Comparison of ENCODE assay signal across 8 mouse cellular contexts in the genomic region with DNA sequence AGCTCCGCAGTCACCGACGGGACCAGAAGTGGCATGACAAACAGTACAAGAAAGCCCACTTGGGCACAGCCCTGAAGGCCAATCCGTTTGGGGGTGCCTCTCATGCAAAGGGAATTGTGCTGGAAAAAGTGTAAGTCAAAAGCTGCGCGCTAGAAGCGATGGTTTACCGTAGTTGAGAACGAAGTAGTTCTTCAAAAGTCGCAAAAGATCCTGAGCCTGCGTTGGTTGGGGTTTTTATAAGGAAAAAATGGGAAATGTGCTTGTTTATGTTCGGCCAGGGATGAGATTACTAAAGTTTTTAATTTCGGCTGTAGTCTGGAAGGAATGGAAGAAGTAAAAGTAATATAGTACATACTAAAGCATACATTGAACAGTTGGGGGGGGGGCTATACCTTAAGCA. TPM values are rescaled to one million over a fixed set of nuclear protein-coding genes. Genes with fewer than 3 reads are reported as not detected.
DNase-seq lines count a peak whose midpoint lies in the region; ATAC-seq and TF ChIP-seq lines count a peak whose summit lies in the region.
"Not testable (repeated sequence)": the region's sequence is repeated elsewhere in the genome, so short reads cannot be mapped to it uniquely, and the experiment has no call there.

No protein-coding gene starts in this region.

- TF ChIP-seq CTCF in C2C12 (IDR thresholded peaks at IDR 0.05; ENCODE audit: control insufficient read depth, insufficient read depth, insufficient read length); cortical plate, adult 2 months (IDR thresholded peaks at IDR 0.05; ENCODE audit: extremely low read depth, insufficient read depth, low read length); heart, postnatal 0 days (IDR thresholded peaks at IDR 0.05; ENCODE audit: low read depth); kidney, adult 2 months (conservative IDR thresholded peaks at IDR 0.05; ENCODE audit: insufficient read depth, insufficient read length, low read depth, low read length): not testable (repeated sequence)

- H3K79me3 ChIP-seq in C2C12 (ENCODE audit: low read depth): peaks cover 11% of the 10 kb centered on the region

- H3K9ac ChIP-seq in forebrain, embryonic 13.5 days: peak overlapping the region; percentile 95
- peak overlapping the region; percentile 88 for H3K9ac ChIP-seq in heart, postnatal 0 days (replicated peaks; ENCODE audit: low read depth, low read length)
- peak overlapping the region; percentile 100 for H3K9ac ChIP-seq in liver, embryonic 11.5 days (ENCODE audit: low read depth, low read length)
- H3K9ac ChIP-seq in neural tube, embryonic 15.5 days (replicated peaks): peak overlapping the region; percentile 94

- H3K4me2 ChIP-seq in forebrain, embryonic 13.5 days: peak overlapping the region; percentile 63
- H3K4me2 ChIP-seq in heart, postnatal 0 days (ENCODE audit: low read depth, low read length): peak overlapping the region; percentile 80
- H3K4me2 ChIP-seq in liver, embryonic 11.5 days: peak overlapping the region; percentile 68
- H3K4me2 ChIP-seq in neural tube, embryonic 15.5 days: peak overlapping the region; percentile 75

- not testable (repeated sequence) for H3K27me3 ChIP-seq in C2C12 (ENCODE audit: control insufficient read depth, insufficient read depth, insufficient read length); forebrain, embryonic 13.5 days; heart, postnatal 0 days (ENCODE audit: control insufficient read depth, insufficient read depth, low read length); kidney, adult 2 months (replicated peaks; ENCODE audit: control insufficient read depth, insufficient read depth, low read length); liver, embryonic 11.5 days (replicated peaks; ENCODE audit: control insufficient read depth, insufficient read depth, low read length); midbrain, embryonic 10.5 days (ENCODE audit: low read depth, poor library complexity, severe bottlenecking); neural tube, embryonic 15.5 days (replicated peaks)

- not testable (repeated sequence) for TF ChIP-seq POLR2A in cortical plate, adult 2 months (IDR thresholded peaks at IDR 0.05; ENCODE audit: extremely low read depth, insufficient read depth, low read length); kidney, adult 2 months (IDR thresholded peaks at IDR 0.05; ENCODE audit: low read depth, low read length)

- H3K4me3 ChIP-seq in C2C12 (ENCODE audit: insufficient read depth, poor library complexity, severe bottlenecking): peak overlapping the region; percentile 84
- H3K4me3 ChIP-seq in cortical plate, adult 2 months (ENCODE audit: insufficient read depth, low read length): peak overlapping the region; percentile 84
- H3K4me3 ChIP-seq in forebrain, embryonic 13.5 days: peak overlapping the region; percentile 89
- H3K4me3 ChIP-seq in heart, postnatal 0 days (ENCODE audit: low read depth, low read length): peak overlapping the region; percentile 82
- peak overlapping the region; percentile 100 for H3K4me3 ChIP-seq in kidney, adult 2 months (ENCODE audit: insufficient read depth, low read depth, low read length)
- peak overlapping the region; percentile 94 for H3K4me3 ChIP-seq in liver, embryonic 11.5 days (ENCODE audit: low read depth, low read length)
- peak overlapping the region; percentile 87 for H3K4me3 ChIP-seq in midbrain, embryonic 10.5 days
- H3K4me3 ChIP-seq in neural tube, embryonic 15.5 days (replicated peaks): peak overlapping the region; percentile 87

- not testable (repeated sequence) for TF ChIP-seq EP300 in heart, postnatal 0 days (IDR thresholded peaks at IDR 0.05; ENCODE audit: low read depth)

- H3ac ChIP-seq in C2C12 (ENCODE audit: control insufficient read depth, insufficient read length, low read depth): peak overlapping the region; percentile 99

- DNase-seq in heart, postnatal 0 days (ENCODE audit: low spot score); kidney, adult 2 months; liver, embryonic 11.5 days (ENCODE audit: low spot score); midbrain, embryonic 10.5 days (ENCODE audit: low spot score): not testable (repeated sequence)

- not testable (repeated sequence) for H3K9me3 ChIP-seq in forebrain, embryonic 13.5 days (replicated peaks); heart, postnatal 0 days (replicated peaks; ENCODE audit: control insufficient read depth, low read length); liver, embryonic 11.5 days (ENCODE audit: control insufficient read depth, low read length); midbrain, embryonic 10.5 days (replicated peaks); neural tube, embryonic 15.5 days (replicated peaks)

- ATAC-seq in forebrain, embryonic 13.5 days; heart, postnatal 0 days (ENCODE audit: insufficient read depth, low read depth); liver, embryonic 11.5 days (replicated peaks; ENCODE audit: low FRiP score); neural tube, embryonic 15.5 days (ENCODE audit: low FRiP score): not testable (repeated sequence)

- not testable (repeated sequence) for H3K27ac ChIP-seq in cortical plate, adult 2 months (ENCODE audit: insufficient read depth, low read length); forebrain, embryonic 13.5 days; kidney, adult 2 months (ENCODE audit: insufficient read depth, low read depth, low read length); neural tube, embryonic 15.5 days (replicated peaks)
- peak overlapping the region; percentile 74 for H3K27ac ChIP-seq in heart, postnatal 0 days (ENCODE audit: low read depth)
- peak overlapping the region; percentile 89 for H3K27ac ChIP-seq in liver, embryonic 11.5 days (ENCODE audit: low read depth, low read length)
- peak overlapping the region; percentile 97 for H3K27ac ChIP-seq in midbrain, embryonic 10.5 days (replicated peaks)

- peaks cover 16% of the 10 kb centered on the region for H3K79me2 ChIP-seq in C2C12 (ENCODE audit: control insufficient read depth, insufficient read depth)

- H3K4me1 ChIP-seq in cortical plate, adult 2 months (ENCODE audit: control insufficient read depth, insufficient read depth, low read length); heart, postnatal 0 days (ENCODE audit: control insufficient read depth, insufficient read depth); kidney, adult 2 months (ENCODE audit: control insufficient read depth, insufficient read depth, low read length); liver, embryonic 11.5 days (replicated peaks; ENCODE audit: control insufficient read depth, insufficient read depth, low read length); midbrain, embryonic 10.5 days; neural tube, embryonic 15.5 days: not testable (repeated sequence)
- peaks cover 12% of the 10 kb centered on the region for H3K4me1 ChIP-seq in forebrain, embryonic 13.5 days

- WGBS in forebrain, embryonic 13.5 days: 2% methylated on average over 13 of the region's 13 CpGs
- under 1% methylated on average over 13 of the region's 13 CpGs for WGBS in heart, postnatal 0 days
- WGBS in kidney, adult 2 months: under 1% methylated on average over 13 of the region's 13 CpGs
- WGBS in liver, embryonic 11.5 days: under 1% methylated on average over 13 of the region's 13 CpGs
- under 1% methylated on average over 13 of the region's 13 CpGs for WGBS in midbrain, embryonic 10.5 days
- WGBS in neural tube, embryonic 15.5 days: 1% methylated on average over 13 of the region's 13 CpGs

- peaks cover 14% of the 10 kb centered on the region for H3K36me3 ChIP-seq in C2C12 (ENCODE audit: control insufficient read depth, insufficient read depth)
- H3K36me3 ChIP-seq in forebrain, embryonic 13.5 days (ENCODE audit: poor library complexity, severe bottlenecking): peaks cover 35% of the 10 kb centered on the region
- peaks cover 23% of the 10 kb centered on the region for H3K36me3 ChIP-seq in heart, postnatal 0 days (replicated peaks; ENCODE audit: control insufficient read depth, insufficient read depth, low read length)
- H3K36me3 ChIP-seq in kidney, adult 2 months (ENCODE audit: control insufficient read depth, insufficient read depth, low read length): not testable (repeated sequence)
- peaks cover 19% of the 10 kb centered on the region for H3K36me3 ChIP-seq in liver, embryonic 11.5 days (ENCODE audit: control insufficient read depth, insufficient read depth, low read length)
- peaks cover 44% of the 10 kb centered on the region for H3K36me3 ChIP-seq in midbrain, embryonic 10.5 days
- H3K36me3 ChIP-seq in neural tube, embryonic 15.5 days: peaks cover 32% of the 10 kb centered on the region

RNA-seq across cellular contexts. Expression of a gene that starts 0.9 kb away (rescaled TPM):
- polyA plus RNA-seq in C2C12 (2012; fragmentation: generic; extraction: Trizol): 1,862 TPM
- 586 and 626 TPM in 2 replicates for polyA plus RNA-seq in cortical plate, adult 2 months (2012; rRNA removed)
- 174 and 219 TPM in 2 replicates for polyA plus RNA-seq in forebrain, embryonic 13.5 days (2015; fragmentation: Nextera tagmentation; extraction: Ambion mirVana)
- 147 and 168 TPM in 2 replicates for total RNA-seq in heart, postnatal 0 days (2014; rRNA removed; ENCODE audit: low replicate concordance)
- 124 and 128 TPM in 2 replicates for polyA plus RNA-seq in heart, postnatal 0 days (2015; fragmentation: Nextera tagmentation; extraction: Ambion mirVana)
- polyA plus RNA-seq in kidney, adult 2 months (2012; rRNA removed): 185 and 257 TPM in 2 replicates
- polyA plus RNA-seq in liver, embryonic 11.5 days (2014; fragmentation: Nextera tagmentation; extraction: Ambion mirVana): 307 and 365 TPM in 2 replicates
- 160 and 190 TPM in 2 replicates for polyA plus RNA-seq in midbrain, embryonic 10.5 days (2016; fragmentation: Nextera tagmentation; extraction: Ambion mirVana)
- 107 and 127 TPM in 2 replicates for polyA plus RNA-seq in neural tube, embryonic 15.5 days (2015; fragmentation: Nextera tagmentation; extraction: Ambion mirVana)

RNA-seq across cellular contexts. Expression of a gene that starts 18.5 kb away (rescaled TPM):
- polyA plus RNA-seq in C2C12 (2012; fragmentation: generic; extraction: Trizol): not detected
- 37.6 and 38.2 TPM in 2 replicates for polyA plus RNA-seq in cortical plate, adult 2 months (2012; rRNA removed)
- 1.5 and 2.6 TPM in 2 replicates for polyA plus RNA-seq in forebrain, embryonic 13.5 days (2015; fragmentation: Nextera tagmentation; extraction: Ambion mirVana)
- 0.38 TPM in 1 of 2 replicates, not detected in the other for total RNA-seq in heart, postnatal 0 days (2014; rRNA removed; ENCODE audit: low replicate concordance)
- polyA plus RNA-seq in heart, postnatal 0 days (2015; fragmentation: Nextera tagmentation; extraction: Ambion mirVana): 0.69 and 0.98 TPM in 2 replicates
- polyA plus RNA-seq in kidney, adult 2 months (2012; rRNA removed): 0.06 and 0.14 TPM in 2 replicates
- not detected in 2 replicates for polyA plus RNA-seq in liver, embryonic 11.5 days (2014; fragmentation: Nextera tagmentation; extraction: Ambion mirVana)
- not detected in 2 replicates for polyA plus RNA-seq in midbrain, embryonic 10.5 days (2016; fragmentation: Nextera tagmentation; extraction: Ambion mirVana)
- 0.68 and 0.79 TPM in 2 replicates for polyA plus RNA-seq in neural tube, embryonic 15.5 days (2015; fragmentation: Nextera tagmentation; extraction: Ambion mirVana)

Comparison
In these comparisons a context has a peak if more than half of its experiments do, and no peak if none do; other contexts are left out.
1. RNA of a gene that starts 18.5 kb away (polyA plus RNA-seq): 37.6 to 38.2 TPM in cortical plate, adult 2 months; 1.5 to 2.6 TPM in forebrain, embryonic 13.5 days, 0.69 to 0.98 TPM in heart, postnatal 0 days, 0.68 to 0.79 TPM in neural tube, embryonic 15.5 days, not detected in liver, embryonic 11.5 days, 0.06 to 0.14 TPM in kidney, adult 2 months, not detected in C2C12 (single experiment) and not detected in midbrain, embryonic 10.5 days; every median in the first group is over 10 times any median in the second.
2. Peak in every context shown above with its lines, with median percentiles within 50 percentile points of each other: H3K4me3 ChIP-seq, H3K4me2 ChIP-seq and H3K9ac ChIP-seq.